Mouse (Mus musculus): ENCODE data around the gene Foxf1.

Gene Foxf1

DNA sequence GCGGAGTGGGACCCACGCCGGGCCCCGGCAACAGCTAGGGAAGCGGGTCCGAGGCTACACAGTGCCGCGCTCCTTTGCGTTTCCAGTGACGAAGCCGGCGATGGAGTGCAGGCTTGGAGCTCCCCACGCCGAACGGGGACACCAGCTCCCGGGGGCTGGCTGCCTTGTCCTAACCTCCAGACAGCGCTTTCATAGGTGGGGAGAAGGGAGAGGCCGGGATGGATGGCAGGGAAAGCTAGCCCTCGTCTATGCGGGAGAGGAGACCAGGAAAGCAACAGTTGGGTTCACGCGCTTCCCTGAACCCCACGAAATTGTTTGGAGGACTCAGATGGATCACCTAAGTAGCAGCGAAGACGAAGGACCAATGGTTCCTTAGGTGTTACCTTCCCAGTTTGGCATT, 30.9 kb downstream of the Foxf1 start:
- peak; percentile 38 for DNase-seq (ENCODE audit: low read depth, low spot score)

DNA sequence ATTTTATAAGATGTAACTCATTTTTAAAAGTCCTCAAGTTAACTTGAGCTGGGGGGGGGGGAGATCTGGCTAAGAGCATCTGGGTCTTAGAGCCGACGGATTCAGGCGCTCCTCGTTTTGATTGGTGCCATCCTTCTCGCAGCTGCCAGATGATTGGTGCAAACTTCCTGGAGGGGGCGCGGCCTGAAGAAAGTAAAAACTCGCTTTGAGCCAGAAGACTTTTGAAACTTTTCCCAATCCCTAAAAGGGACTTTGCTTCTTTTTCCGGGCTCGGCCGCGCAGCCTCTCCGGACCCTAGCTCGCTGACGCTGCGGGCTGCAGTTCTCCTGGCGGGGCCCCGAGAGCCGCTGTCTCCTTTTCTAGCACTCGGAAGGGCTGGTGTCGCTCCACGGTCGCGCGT, 31.8 kb downstream of the Foxf1 start, which contains the start of gene Foxc2:
Gene Foxc2, plus strand, starts transcription at position 224 of the 400 bp plus-strand sequence.
- peak; percentile 98 for DNase-seq (ENCODE audit: low read depth, low spot score)

GRCm38 (mm10) chr8:121116591-121117185, 32.5 kb downstream of the Foxf1 start:
- DNase-seq (ENCODE audit: low read depth, low spot score): peak; percentile 73

GRCm38 (mm10) chr8:121117186-121117651, 33.0 kb downstream of the Foxf1 start:
- DNase-seq (ENCODE audit: low read depth, low spot score): peak; percentile 39

DNA sequence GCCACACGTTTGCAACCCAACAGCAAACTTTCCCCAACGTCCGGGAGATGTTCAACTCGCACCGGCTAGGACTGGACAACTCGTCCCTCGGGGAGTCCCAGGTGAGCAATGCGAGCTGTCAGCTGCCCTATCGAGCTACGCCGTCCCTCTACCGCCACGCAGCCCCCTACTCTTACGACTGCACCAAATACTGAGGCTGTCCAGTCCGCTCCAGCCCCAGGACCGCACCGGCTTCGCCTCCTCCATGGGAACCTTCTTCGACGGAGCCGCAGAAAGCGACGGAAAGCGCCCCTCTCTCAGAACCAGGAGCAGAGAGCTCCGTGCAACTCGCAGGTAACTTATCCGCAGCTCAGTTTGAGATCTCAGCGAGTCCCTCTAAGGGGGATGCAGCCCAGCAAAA, 33.7 kb downstream of the Foxf1 start:
- DNase-seq (ENCODE audit: low read depth, low spot score): peak; percentile 48

GRCm38 (mm10) chr8:121118634-121119420, 34.6 kb downstream of the Foxf1 start:
- DNase-seq (ENCODE audit: low read depth, low spot score): no peak

GRCm38 (mm10) chr8:121119635-121120455, 35.7 kb downstream of the Foxf1 start:
- no peak for DNase-seq (ENCODE audit: low read depth, low spot score)

- DNase-seq (ENCODE audit: low read depth, low spot score): no peak
Measured at GRCm38 (mm10) chr8:121120456-121121419, 36.6 kb downstream of the Foxf1 start.

DNA sequence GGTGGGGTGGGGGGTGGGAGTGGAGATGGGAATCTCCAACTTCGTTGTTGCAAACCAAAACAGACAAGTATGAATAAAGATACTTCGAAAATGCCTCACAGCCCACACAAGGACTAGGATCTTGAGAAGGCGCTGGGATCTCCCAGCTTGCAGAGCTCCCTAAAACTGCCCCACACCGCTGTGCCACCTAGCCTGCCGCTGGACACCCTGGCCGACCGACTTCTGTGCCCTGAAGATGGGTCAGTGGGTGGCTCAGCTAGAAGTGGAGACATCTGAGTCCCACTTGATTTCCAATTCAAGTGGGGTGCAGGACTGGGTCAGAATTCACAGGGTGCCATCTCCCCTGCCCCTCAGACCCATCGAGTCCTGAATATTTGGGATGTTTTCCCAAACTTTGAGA, 37.5 kb downstream of the Foxf1 start:
- no peak for DNase-seq (ENCODE audit: low read depth, low spot score)

- no peak for DNase-seq (ENCODE audit: low read depth, low spot score)
Measured at GRCm38 (mm10) chr8:121122368-121122767, 38.2 kb downstream of the Foxf1 start.

DNA sequence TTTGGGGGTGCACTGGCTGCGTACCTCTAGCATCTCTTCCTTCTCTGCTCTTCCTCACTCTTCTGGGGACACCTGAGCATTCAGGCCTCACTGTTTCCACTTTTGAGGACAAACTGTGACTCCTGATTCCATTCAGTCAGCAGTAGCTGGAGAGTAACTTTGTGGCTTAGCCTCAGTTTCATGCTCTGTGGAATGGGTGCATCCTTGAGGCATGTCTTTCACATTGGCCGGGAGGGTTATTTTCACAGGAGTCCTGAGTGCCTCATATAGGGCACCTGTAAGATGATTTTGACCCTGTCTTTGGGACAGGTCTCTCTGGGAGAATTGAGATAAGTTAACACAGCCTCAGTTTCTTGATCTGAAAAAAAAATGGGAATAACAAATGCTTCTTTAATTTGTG, 38.9 kb downstream of the Foxf1 start:
- peak; percentile 3 for DNase-seq (ENCODE audit: low read depth, low spot score)

GRCm38 (mm10) chr8:121124547-121125239, 40.5 kb downstream of the Foxf1 start:
- peak; percentile 61 for DNase-seq (ENCODE audit: low read depth, low spot score)

- peak; percentile 96 for DNase-seq (ENCODE audit: low read depth, low spot score)
Measured at GRCm38 (mm10) chr8:121125311-121125876, 41.2 kb downstream of the Foxf1 start.

DNA sequence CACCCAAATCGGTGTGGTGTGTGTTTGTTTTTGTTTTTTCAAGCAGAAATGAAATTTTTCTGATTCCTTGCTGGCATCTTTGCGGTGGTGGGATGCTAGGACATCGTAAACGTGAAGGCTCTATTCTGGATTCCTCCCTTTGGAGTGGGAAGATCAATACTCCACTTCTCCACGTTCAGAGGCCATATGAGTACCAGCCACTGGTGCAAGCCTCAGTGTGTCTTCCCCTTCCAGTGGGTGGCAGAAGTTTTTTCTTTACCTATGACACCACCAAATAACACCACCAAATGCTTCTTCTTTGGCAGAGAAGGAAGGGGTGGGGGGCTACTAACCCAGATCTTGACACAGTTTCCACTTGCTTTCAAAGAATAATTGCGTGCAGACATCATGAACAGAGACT, 42.0 kb downstream of the Foxf1 start:
- no peak for DNase-seq (ENCODE audit: low read depth, low spot score)

DNA sequence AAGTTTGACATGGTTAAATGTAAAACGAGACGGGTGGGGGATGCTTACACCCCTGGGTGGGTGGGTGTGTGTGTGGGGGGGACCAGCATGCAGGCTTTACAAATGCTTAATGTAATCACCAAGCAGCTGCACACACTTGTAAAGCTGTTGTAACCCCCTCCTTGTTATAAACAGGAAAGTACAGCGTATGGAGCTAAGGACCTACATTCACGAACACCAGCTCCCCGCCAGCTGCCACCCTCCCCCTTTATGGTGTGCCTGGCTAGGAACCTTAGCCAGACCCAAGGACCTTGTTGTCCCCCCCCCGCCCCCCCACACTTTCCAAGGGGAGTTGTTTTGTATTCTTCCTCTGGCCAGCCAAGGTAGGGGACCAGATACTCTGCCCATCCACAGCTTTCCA, 42.5 kb downstream of the Foxf1 start:
- no peak for DNase-seq (ENCODE audit: low read depth, low spot score)

DNA sequence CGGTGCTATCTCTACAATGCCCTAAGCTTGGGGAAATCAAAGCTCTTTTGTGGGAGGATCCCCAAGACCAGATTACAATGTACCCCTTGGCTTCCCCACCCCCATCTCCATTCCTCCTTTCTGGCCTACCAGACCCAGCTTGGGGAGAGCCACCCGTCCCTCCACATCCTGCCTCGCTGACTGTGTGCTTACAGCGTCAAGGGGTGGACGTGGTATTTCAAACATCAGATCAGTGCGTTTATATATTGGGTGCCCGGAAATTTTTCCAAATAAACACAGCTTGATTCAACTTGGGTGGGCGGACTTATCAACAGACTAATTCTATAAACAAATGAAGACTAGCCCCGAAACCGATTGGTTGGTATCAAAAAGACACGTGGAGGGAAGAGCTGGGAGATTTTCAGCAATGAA, 43.1 kb downstream of the Foxf1 start:
- no peak for DNase-seq (ENCODE audit: low read depth, low spot score)

- DNase-seq (ENCODE audit: low read depth, low spot score): no peak
Measured at GRCm38 (mm10) chr8:121127756-121128375, 43.7 kb downstream of the Foxf1 start, which contains the start of gene Foxl1. TSS of gene Foxl1 (plus strand) at chr8:121127940.

- DNase-seq (ENCODE audit: low read depth, low spot score): no peak
Measured at GRCm38 (mm10) chr8:121128531-121129264, 44.5 kb downstream of the Foxf1 start.
